Mouse (Mus musculus) liver, adult 2 months (tissue): Measurements from ENCODE around the gene Tfb2m.

Experiments used
- CTCF ChIP-seq: fragments of 200-500 bp; IDR thresholded peaks from 2 replicates; pipeline ENCODE4 v1.5.1; 2011; ENCODE audit warnings: low read depth, low read length, control low read depth
- POLR2A ChIP-seq: fragments of 200-500 bp; IDR thresholded peaks from 2 replicates; pipeline ENCODE4 v1.6.1; 2011; ENCODE audit warnings: low read length, control low read depth; ENCODE audit not compliant: insufficient read depth; ENCODE audit errors: extremely low read depth

- TF ChIP-seq CTCF (no peak), POLR2A (no peak)
Observed at GRCm38 (mm10) chr1:179588230-179588629, 42.2 kb upstream of the Tfb2m start.
